Mouse (Mus musculus) cortical plate, adult 2 months (tissue): ENCODE data around the gene Sema5a. TPM values are rescaled to one million over a fixed set of nuclear protein-coding genes. Genes with fewer than 3 reads are reported as not detected.

Source experiments
- H3K27ac ChIP-seq: fragments of 200-500 bp; 2 replicates; pipeline ENCODE4 v1.5.1; 2012; ENCODE audit warnings: low read length, control low read depth, inconsistent platforms; ENCODE audit not compliant: insufficient read depth
- H3K4me1 ChIP-seq: fragments of 200-500 bp; 2 replicates; pipeline ENCODE4 v1.6.1; 2011; ENCODE audit warnings: low read length; ENCODE audit not compliant: control insufficient read depth, insufficient read depth
- H3K4me3 ChIP-seq: fragments of 200-500 bp; 2 replicates; pipeline ENCODE4 v1.5.1; 2011; ENCODE audit warnings: mild to moderate bottlenecking, low read length, control low read depth; ENCODE audit not compliant: insufficient read depth
- CTCF ChIP-seq: fragments of 200-500 bp; IDR thresholded peaks from 2 replicates; pipeline ENCODE4 v1.5.1; 2011; ENCODE audit warnings: mild to moderate bottlenecking, control low read depth, low read length; ENCODE audit not compliant: insufficient read depth; ENCODE audit errors: extremely low read depth
- POLR2A ChIP-seq: fragments of 200-500 bp; IDR thresholded peaks from 2 replicates; pipeline ENCODE4 v1.6.1; 2011; ENCODE audit warnings: mild to moderate bottlenecking, low read length, control low read depth; ENCODE audit not compliant: insufficient read depth; ENCODE audit errors: extremely low read depth
- polyA plus RNA-seq: library from polyadenylated mRNA; depleted of rRNA; stranded (reverse); fragments of >200 nt; gene quantifications from 2 replicates; pipeline ENCODE4 v1.2.3, GENCODE M21; 2012

The Sema5a gene
- polyA plus RNA-seq, 1 experiment, result 7.8 TPM

- no peak for TF ChIP-seq POLR2A
- no peak for TF ChIP-seq CTCF
- H3K27ac ChIP-seq, result no peak overlapping the region
- H3K4me1 ChIP-seq, result no peaks in the 10 kb centered on the region; the same call in 1 of the 2 replicates
- H3K4me3 ChIP-seq, result peak overlapping the region; percentile 57
Measured at GRCm38 (mm10) chr15:32244956-32245836, 586 bp downstream of the Sema5a start.

- H3K4me1 ChIP-seq, result no peaks in the 10 kb centered on the region
- H3K4me3 ChIP-seq, result peak overlapping the region; percentile 57
- H3K27ac ChIP-seq, result no peak overlapping the region
- no peak for TF ChIP-seq POLR2A
- TF ChIP-seq CTCF, result peak; percentile 70
Measured at GRCm38 (mm10) chr15:32245837-32246670, 1.4 kb downstream of the Sema5a start.

GRCm38 (mm10) chr15:32247281-32247680 is 2.7 kb downstream of the Sema5a start:
- Histone ChIP-seq H3K4me1 (no peaks in the 10 kb centered on the region), H3K4me3 (no peak overlapping the region), H3K27ac (no peak overlapping the region)
- no peak for TF ChIP-seq POLR2A
- no peak for TF ChIP-seq CTCF

- H3K27ac ChIP-seq, result no peak overlapping the region
- no peak overlapping the region for H3K4me3 ChIP-seq
- no peaks in the 10 kb centered on the region; the same call in 1 of the 2 replicates for H3K4me1 ChIP-seq
- TF ChIP-seq POLR2A (no peak), CTCF (no peak)
Measured at GRCm38 (mm10) chr15:32254806-32255205, 10.2 kb downstream of the Sema5a start.

- no peak overlapping the region for H3K4me3 ChIP-seq
- no peaks in the 10 kb centered on the region; the same call in 1 of the 2 replicates for H3K4me1 ChIP-seq
- H3K27ac ChIP-seq, result no peak overlapping the region
- TF ChIP-seq CTCF, result no peak
- no peak for TF ChIP-seq POLR2A
Measured at GRCm38 (mm10) chr15:32257340-32257739, 12.7 kb downstream of the Sema5a start.

GRCm38 (mm10) chr15:32257886-32258319 is 13.3 kb downstream of the Sema5a start:
- H3K27ac ChIP-seq, result no peak overlapping the region
- H3K4me3 ChIP-seq, result no peak overlapping the region
- TF ChIP-seq POLR2A, result no peak
- TF ChIP-seq CTCF, result no peak
- H3K4me1 ChIP-seq, result no peaks in the 10 kb centered on the region; the same call in 1 of the 2 replicates

GRCm38 (mm10) chr15:32259362-32260096 is 14.9 kb downstream of the Sema5a start:
- H3K27ac ChIP-seq, result no peak overlapping the region
- no peak overlapping the region for H3K4me3 ChIP-seq
- H3K4me1 ChIP-seq, result no peaks in the 10 kb centered on the region; the same call in 1 of the 2 replicates
- TF ChIP-seq CTCF, result no peak
- no peak for TF ChIP-seq POLR2A

GRCm38 (mm10) chr15:32260942-32261341 is 16.3 kb downstream of the Sema5a start:
- H3K27ac ChIP-seq, result no peak overlapping the region
- TF ChIP-seq CTCF (no peak), POLR2A (no peak)
- no peak overlapping the region for H3K4me3 ChIP-seq
- H3K4me1 ChIP-seq, result peaks cover 4% of the 10 kb centered on the region

GRCm38 (mm10) chr15:32263651-32264050 is 19.0 kb downstream of the Sema5a start:
- TF ChIP-seq CTCF, result no peak
- TF ChIP-seq POLR2A, result no peak
- H3K4me3 ChIP-seq, result no peak overlapping the region
- peaks cover 6% of the 10 kb centered on the region for H3K4me1 ChIP-seq
- H3K27ac ChIP-seq, result no peak overlapping the region
